Mouse (Mus musculus): ENCODE measurements around the gene Grxcr1. TPM values are rescaled to one million over a fixed set of nuclear protein-coding genes. Genes with fewer than 3 reads are reported as not detected.

Gene Grxcr1
- polyA plus RNA-seq, 1 experiment: not detected

GRCm38 (mm10) chr5:68128421-68128820 lies 96.8 kb downstream of the Grxcr1 start:
- TF ChIP-seq CTCF (IDR thresholded peaks at IDR 0.05; ENCODE audit: control insufficient read depth, insufficient read depth, insufficient replicate concordance, low read depth, low read length) (peak; percentile 27; the same call in 1 of the 2 replicates), POLR2A (IDR thresholded peaks at IDR 0.05; ENCODE audit: control insufficient read depth, low read depth, low read length) (no peak)
- no peak overlapping the region for H3K4me3 ChIP-seq (ENCODE audit: control insufficient read depth, low read depth, low read length)
- H3K27me3 ChIP-seq (ENCODE audit: control insufficient read depth, insufficient read depth, low read length): no peaks in the 10 kb centered on the region
- H3K4me1 ChIP-seq (ENCODE audit: control insufficient read depth, insufficient read depth, low read length): no peaks in the 10 kb centered on the region
- H3K36me3 ChIP-seq (ENCODE audit: control insufficient read depth, insufficient read depth, low read length): no peaks in the 10 kb centered on the region
- H3K27ac ChIP-seq (ENCODE audit: control insufficient read depth, insufficient read depth, low read depth, low read length): no peak overlapping the region

- Histone ChIP-seq H3K27ac (ENCODE audit: control insufficient read depth, insufficient read depth, low read depth, low read length) (no peak overlapping the region), H3K36me3 (ENCODE audit: control insufficient read depth, insufficient read depth, low read length) (no peaks in the 10 kb centered on the region), H3K4me1 (ENCODE audit: control insufficient read depth, insufficient read depth, low read length) (no peaks in the 10 kb centered on the region), H3K27me3 (ENCODE audit: control insufficient read depth, insufficient read depth, low read length) (no peaks in the 10 kb centered on the region), H3K4me3 (ENCODE audit: control insufficient read depth, low read depth, low read length) (no peak overlapping the region)
- TF ChIP-seq POLR2A (IDR thresholded peaks at IDR 0.05; ENCODE audit: control insufficient read depth, low read depth, low read length) (no peak), CTCF (IDR thresholded peaks at IDR 0.05; ENCODE audit: control insufficient read depth, insufficient read depth, insufficient replicate concordance, low read depth, low read length) (no peak)
Measured at GRCm38 (mm10) chr5:68128821-68129608, 97.4 kb downstream of the Grxcr1 start.

- H3K4me1 ChIP-seq (ENCODE audit: control insufficient read depth, insufficient read depth, low read length): no peaks in the 10 kb centered on the region
- no peak overlapping the region for H3K4me3 ChIP-seq (ENCODE audit: control insufficient read depth, low read depth, low read length)
- no peaks in the 10 kb centered on the region for H3K27me3 ChIP-seq (ENCODE audit: control insufficient read depth, insufficient read depth, low read length)
- no peak overlapping the region for H3K27ac ChIP-seq (ENCODE audit: control insufficient read depth, insufficient read depth, low read depth, low read length)
- TF ChIP-seq CTCF (IDR thresholded peaks at IDR 0.05; ENCODE audit: control insufficient read depth, insufficient read depth, insufficient replicate concordance, low read depth, low read length): no peak
- no peak for TF ChIP-seq POLR2A (IDR thresholded peaks at IDR 0.05; ENCODE audit: control insufficient read depth, low read depth, low read length)
- no peaks in the 10 kb centered on the region for H3K36me3 ChIP-seq (ENCODE audit: control insufficient read depth, insufficient read depth, low read length)
Measured at GRCm38 (mm10) chr5:68146818-68147217, 115.2 kb downstream of the Grxcr1 start.

- H3K27me3 ChIP-seq (ENCODE audit: control insufficient read depth, insufficient read depth, low read length): no peaks in the 10 kb centered on the region
- no peak overlapping the region for H3K4me3 ChIP-seq (ENCODE audit: control insufficient read depth, low read depth, low read length)
- H3K27ac ChIP-seq (ENCODE audit: control insufficient read depth, insufficient read depth, low read depth, low read length): no peak overlapping the region
- H3K4me1 ChIP-seq (ENCODE audit: control insufficient read depth, insufficient read depth, low read length): no peaks in the 10 kb centered on the region
- no peaks in the 10 kb centered on the region for H3K36me3 ChIP-seq (ENCODE audit: control insufficient read depth, insufficient read depth, low read length)
- TF ChIP-seq CTCF (IDR thresholded peaks at IDR 0.05; ENCODE audit: control insufficient read depth, insufficient read depth, insufficient replicate concordance, low read depth, low read length) (no peak), POLR2A (IDR thresholded peaks at IDR 0.05; ENCODE audit: control insufficient read depth, low read depth, low read length) (no peak)
Measured at GRCm38 (mm10) chr5:68149946-68150345, 118.3 kb downstream of the Grxcr1 start.

GRCm38 (mm10) chr5:68150347-68151043 lies 118.9 kb downstream of the Grxcr1 start:
- no peak for TF ChIP-seq CTCF (IDR thresholded peaks at IDR 0.05; ENCODE audit: control insufficient read depth, insufficient read depth, insufficient replicate concordance, low read depth, low read length)
- no peak for TF ChIP-seq POLR2A (IDR thresholded peaks at IDR 0.05; ENCODE audit: control insufficient read depth, low read depth, low read length)
- Histone ChIP-seq H3K4me1 (ENCODE audit: control insufficient read depth, insufficient read depth, low read length) (no peaks in the 10 kb centered on the region), H3K27ac (ENCODE audit: control insufficient read depth, insufficient read depth, low read depth, low read length) (no peak overlapping the region)

GRCm38 (mm10) chr5:68162503-68162902 lies 130.9 kb downstream of the Grxcr1 start:
- no peak overlapping the region for H3K4me3 ChIP-seq (ENCODE audit: control insufficient read depth, low read depth, low read length)
- no peak for TF ChIP-seq POLR2A (IDR thresholded peaks at IDR 0.05; ENCODE audit: control insufficient read depth, low read depth, low read length)

More at GRCm38 (mm10) chr5:68150347-68151043, 118.9 kb downstream of the Grxcr1 start:
- no peaks in the 10 kb centered on the region for H3K36me3 ChIP-seq (ENCODE audit: control insufficient read depth, insufficient read depth, low read length)
- H3K27me3 ChIP-seq (ENCODE audit: control insufficient read depth, insufficient read depth, low read length): no peaks in the 10 kb centered on the region
- no peak overlapping the region for H3K4me3 ChIP-seq (ENCODE audit: control insufficient read depth, low read depth, low read length)

GRCm38 (mm10) chr5:68165954-68166353 lies 134.3 kb downstream of the Grxcr1 start:
- Histone ChIP-seq H3K4me3 (ENCODE audit: control insufficient read depth, low read depth, low read length) (no peak overlapping the region), H3K36me3 (ENCODE audit: control insufficient read depth, insufficient read depth, low read length) (no peaks in the 10 kb centered on the region), H3K4me1 (ENCODE audit: control insufficient read depth, insufficient read depth, low read length) (no peaks in the 10 kb centered on the region), H3K27me3 (ENCODE audit: control insufficient read depth, insufficient read depth, low read length) (no peaks in the 10 kb centered on the region), H3K27ac (ENCODE audit: control insufficient read depth, insufficient read depth, low read depth, low read length) (no peak overlapping the region)
- TF ChIP-seq CTCF (IDR thresholded peaks at IDR 0.05; ENCODE audit: control insufficient read depth, insufficient read depth, insufficient replicate concordance, low read depth, low read length) (no peak), POLR2A (IDR thresholded peaks at IDR 0.05; ENCODE audit: control insufficient read depth, low read depth, low read length) (no peak)

More at GRCm38 (mm10) chr5:68162503-68162902, 130.9 kb downstream of the Grxcr1 start:
- Histone ChIP-seq H3K27me3 (ENCODE audit: control insufficient read depth, insufficient read depth, low read length) (no peaks in the 10 kb centered on the region), H3K4me1 (ENCODE audit: control insufficient read depth, insufficient read depth, low read length) (no peaks in the 10 kb centered on the region), H3K27ac (ENCODE audit: control insufficient read depth, insufficient read depth, low read depth, low read length) (no peak overlapping the region), H3K36me3 (ENCODE audit: control insufficient read depth, insufficient read depth, low read length) (no peaks in the 10 kb centered on the region)

Other genes starting within 250 kb of the Grxcr1 start
- 2.4 and 2.5 TPM in 2 replicates for gene Atp8a1, start 184.4 kb upstream of the Grxcr1 start, polyA plus RNA-seq (2012; rRNA removed)
- 3.0 and 3.4 TPM in 2 replicates for gene Gm5108, start 90.2 kb upstream of the Grxcr1 start, polyA plus RNA-seq (2012; rRNA removed)
- gene Gm21905, start 85.4 kb upstream of the Grxcr1 start, polyA plus RNA-seq (2012; rRNA removed): not detected in 2 replicates

All from testis, adult 2 months (tissue).